ENCODE assay signal across 19 mouse cellular contexts in genomic region chr3:114053501-114053900, GRCm38 (mm10). TPM values are rescaled to one million over a fixed set of nuclear protein-coding genes. Genes with fewer than 3 reads are reported as not detected.
A peak's percentile ranks its signal among the peaks of the same experiment; 100 is the strongest.
DNase-seq lines count a peak whose midpoint lies in the region; ATAC-seq and TF ChIP-seq lines count a peak whose summit lies in the region.
"Had no signal": no experiment of that assay in that cellular context is flagged by ENCODE, and none has a peak within 500 bp of the region (broad histone marks: within the 10 kb centered on the region; RNA-seq: fewer than 3 reads in every experiment).

No protein-coding gene starts in this region.

- H3K4me1 ChIP-seq in embryonic facial prominence, embryonic 11.5 days (ENCODE audit: control insufficient read depth, insufficient read depth, low read length): no peaks in the 10 kb centered on the region
- H3K4me1 ChIP-seq in embryonic facial prominence, embryonic 10.5 days: 0 out of 2 replicates have a peak, but pooled peaks cover 2% of the 10 kb centered on the region
- H3K4me1 ChIP-seq in embryonic facial prominence, embryonic 14.5 days (ENCODE audit: control insufficient read depth, insufficient read depth, low read length): peaks cover 4% of the 10 kb centered on the region; the same call in 1 of the 2 replicates
- no peaks in the 10 kb centered on the region for H3K4me1 ChIP-seq in lung, adult 2 months (ENCODE audit: control insufficient read depth, insufficient read depth, low read length)
- H3K4me1 ChIP-seq: embryonic facial prominence, embryonic 15.5 days; forebrain, embryonic 13.5 days; forebrain, embryonic 15.5 days had no signal

- H3K9ac ChIP-seq in embryonic facial prominence, embryonic 11.5 days (replicated peaks; ENCODE audit: low read length): no peak overlapping the region
- H3K9ac ChIP-seq in embryonic facial prominence, embryonic 14.5 days (ENCODE audit: low read depth, low read length): no peak overlapping the region
- H3K9ac ChIP-seq: embryonic facial prominence, embryonic 15.5 days; forebrain, embryonic 13.5 days; forebrain, embryonic 15.5 days; forebrain, postnatal 0 days had no signal

- no peak overlapping the region for H3K4me2 ChIP-seq in embryonic facial prominence, embryonic 11.5 days (ENCODE audit: low read depth, low read length)
- H3K4me2 ChIP-seq in embryonic facial prominence, embryonic 14.5 days (ENCODE audit: low read depth, low read length): no peak overlapping the region
- H3K4me2 ChIP-seq: embryonic facial prominence, embryonic 15.5 days; forebrain, embryonic 13.5 days; forebrain, embryonic 15.5 days had no signal

- no peak overlapping the region for H3K4me3 ChIP-seq in embryonic facial prominence, embryonic 11.5 days (ENCODE audit: low read depth, low read length)
- H3K4me3 ChIP-seq in embryonic facial prominence, embryonic 10.5 days: no peak overlapping the region
- no peak overlapping the region for H3K4me3 ChIP-seq in embryonic facial prominence, embryonic 14.5 days (ENCODE audit: low read depth, low read length)
- H3K4me3 ChIP-seq in lung, adult 2 months (replicated peaks; ENCODE audit: extremely low read depth, low read depth, low read length): no peak overlapping the region
- H3K4me3 ChIP-seq: embryonic facial prominence, embryonic 15.5 days; forebrain, embryonic 13.5 days; forebrain, embryonic 15.5 days had no signal

- DNase-seq in embryonic facial prominence, embryonic 11.5 days (ENCODE audit: low spot score): peak; percentile 55
- no peak for DNase-seq in embryonic facial prominence, embryonic 10.5 days (ENCODE audit: low spot score)
- DNase-seq in embryonic facial prominence, embryonic 14.5 days (ENCODE audit: low spot score): peak; percentile 23
- DNase-seq in lung, adult 2 months: no peak
- DNase-seq in frontal cortex, postnatal 36 days (ENCODE audit: low spot score in 2 of 2): no peak
- DNase-seq: adrenal gland, adult 2 months; adrenal gland, postnatal 10 days; adrenal gland, postnatal 25 days; cerebellum, adult 11 months; cerebellum, adult 18-20 months; cerebellum, adult 8-10 months; cerebellum, adult 9-11 months; cerebellum, postnatal 14 days; cerebellum, postnatal 36 days; embryo, embryonic 11 days; forebrain, postnatal 0 days had no signal

- no peaks in the 10 kb centered on the region for H3K9me3 ChIP-seq in embryonic facial prominence, embryonic 11.5 days (replicated peaks; ENCODE audit: control insufficient read depth, low read length)
- no peaks in the 10 kb centered on the region for H3K9me3 ChIP-seq in embryonic facial prominence, embryonic 10.5 days
- H3K9me3 ChIP-seq in embryonic facial prominence, embryonic 14.5 days (ENCODE audit: control insufficient read depth, low read length): no peaks in the 10 kb centered on the region
- H3K9me3 ChIP-seq: embryonic facial prominence, embryonic 15.5 days; forebrain, embryonic 13.5 days; forebrain, embryonic 15.5 days had no signal

- no peaks in the 10 kb centered on the region for H3K36me3 ChIP-seq in embryonic facial prominence, embryonic 11.5 days (replicated peaks; ENCODE audit: control insufficient read depth, insufficient read depth, low read depth, low read length)
- no peaks in the 10 kb centered on the region for H3K36me3 ChIP-seq in embryonic facial prominence, embryonic 10.5 days (replicated peaks)
- no peaks in the 10 kb centered on the region for H3K36me3 ChIP-seq in embryonic facial prominence, embryonic 14.5 days (ENCODE audit: control insufficient read depth, insufficient read depth, low read length)
- H3K36me3 ChIP-seq: embryonic facial prominence, embryonic 15.5 days; forebrain, embryonic 15.5 days had no signal

- no peaks in the 10 kb centered on the region for H3K27me3 ChIP-seq in embryonic facial prominence, embryonic 11.5 days (ENCODE audit: control insufficient read depth, insufficient read depth, low read length)
- no peaks in the 10 kb centered on the region for H3K27me3 ChIP-seq in embryonic facial prominence, embryonic 10.5 days (replicated peaks; ENCODE audit: low read depth, poor library complexity, severe bottlenecking)
- H3K27me3 ChIP-seq in embryonic facial prominence, embryonic 14.5 days (replicated peaks; ENCODE audit: control insufficient read depth, insufficient read depth, low read length): no peaks in the 10 kb centered on the region
- H3K27me3 ChIP-seq: embryonic facial prominence, embryonic 15.5 days; forebrain, embryonic 13.5 days; forebrain, embryonic 15.5 days had no signal

- TF ChIP-seq POLR2A in lung, adult 2 months (IDR thresholded peaks at IDR 0.05; ENCODE audit: borderline replicate concordance, extremely low read depth, low read depth, low read length): no peak

- WGBS in embryonic facial prominence, embryonic 11.5 days: 45% methylated on average over 3 of the region's 3 CpGs
- WGBS in embryonic facial prominence, embryonic 10.5 days: 54% methylated on average over 3 of the region's 3 CpGs
- WGBS in embryonic facial prominence, embryonic 14.5 days: 35% methylated on average over 3 of the region's 3 CpGs
- 69% methylated on average over 3 of the region's 3 CpGs for WGBS in lung, adult 2 months

- ATAC-seq in embryonic facial prominence, embryonic 11.5 days (replicated peaks; ENCODE audit: insufficient number of reproducible peaks, low FRiP score, low TSS enrichment, low read depth): no peak; the same call in 1 of the 2 replicates
- no peak for ATAC-seq in embryonic facial prominence, embryonic 14.5 days (ENCODE audit: low read depth)
- ATAC-seq: forebrain, embryonic 13.5 days; forebrain, embryonic 15.5 days; forebrain, postnatal 0 days had no signal

- TF ChIP-seq CTCF in lung, adult 2 months (IDR thresholded peaks at IDR 0.05; ENCODE audit: insufficient read depth, low read length): no peak

- no peak overlapping the region for H3K27ac ChIP-seq in embryonic facial prominence, embryonic 11.5 days (replicated peaks; ENCODE audit: low read depth, low read length)
- no peak overlapping the region for H3K27ac ChIP-seq in embryonic facial prominence, embryonic 10.5 days (replicated peaks)
- no peak overlapping the region for H3K27ac ChIP-seq in embryonic facial prominence, embryonic 14.5 days (replicated peaks; ENCODE audit: low read depth, low read length)
- H3K27ac ChIP-seq: embryonic facial prominence, embryonic 15.5 days; forebrain, embryonic 13.5 days; forebrain, embryonic 15.5 days had no signal

RNA-seq across cellular contexts. Expression of gene Col11a1, which starts 23.2 kb away (rescaled TPM):
- polyA plus RNA-seq in embryonic facial prominence, embryonic 11.5 days (2014; fragmentation: Nextera tagmentation; extraction: Ambion mirVana): 19.0 and 23.2 TPM in 2 replicates
- polyA plus RNA-seq in embryonic facial prominence, embryonic 10.5 days (2016; fragmentation: Nextera tagmentation; extraction: Ambion mirVana): 20.2 and 21.2 TPM in 2 replicates
- 168 and 171 TPM in 2 replicates for polyA plus RNA-seq in embryonic facial prominence, embryonic 14.5 days (2014; fragmentation: Nextera tagmentation; extraction: Ambion mirVana)
- 0.14 TPM in 1 of 2 replicates, not detected in the other for polyA plus RNA-seq in lung, adult 2 months (2012; rRNA removed)

Comparison
In these comparisons a context has a peak if more than half of its experiments do, and no peak if none do; other contexts are left out.
1. DNase-seq: peak in embryonic facial prominence, embryonic 11.5 days (single experiment) and embryonic facial prominence, embryonic 14.5 days (single experiment); none in embryonic facial prominence, embryonic 10.5 days (single experiment), lung, adult 2 months (single experiment) and frontal cortex, postnatal 36 days (0 of 2).
2. RNA of gene Col11a1, which starts 23.2 kb away (polyA plus RNA-seq): 168 to 171 TPM in embryonic facial prominence, embryonic 14.5 days, 20.2 to 21.2 TPM in embryonic facial prominence, embryonic 10.5 days and 19.0 to 23.2 TPM in embryonic facial prominence, embryonic 11.5 days; 0.14 TPM in lung, adult 2 months; every median in the first group is over 10 times any median in the second.